Mouse (Mus musculus): Measurements from ENCODE around the gene Shh. TPM values are rescaled to one million over a fixed set of nuclear protein-coding genes. Genes with fewer than 3 reads are reported as not detected.

Shh gene
- polyA plus RNA-seq (2016; fragmentation: Nextera tagmentation; extraction: Ambion mirVana), result 7.2 and 7.3 TPM in 2 replicates

GRCm38 (mm10) chr5:28466760-28467306, at the start of gene Shh:
Shh (minus strand) TSS chr5:28467256.
- WGBS, result under 1% methylated on average over 31 of the region's 31 CpGs
- peak within 1 kb of the TSS; percentile 88 for H3K27ac ChIP-seq (replicated peaks)
- H3K4me1 ChIP-seq, result peaks cover 60% of the 10 kb centered on the region
- peaks cover 90% of the 10 kb centered on the region for H3K27me3 ChIP-seq (ENCODE audit: low read depth, poor library complexity, severe bottlenecking)
- H3K4me3 ChIP-seq, result peak within 1 kb of the TSS; percentile 74
- no peaks in the 10 kb centered on the region for H3K36me3 ChIP-seq
- H3K9me3 ChIP-seq (replicated peaks), result no peaks in the 10 kb centered on the region
- DNase-seq (ENCODE audit: low spot score), result peak; percentile 50

DNA sequence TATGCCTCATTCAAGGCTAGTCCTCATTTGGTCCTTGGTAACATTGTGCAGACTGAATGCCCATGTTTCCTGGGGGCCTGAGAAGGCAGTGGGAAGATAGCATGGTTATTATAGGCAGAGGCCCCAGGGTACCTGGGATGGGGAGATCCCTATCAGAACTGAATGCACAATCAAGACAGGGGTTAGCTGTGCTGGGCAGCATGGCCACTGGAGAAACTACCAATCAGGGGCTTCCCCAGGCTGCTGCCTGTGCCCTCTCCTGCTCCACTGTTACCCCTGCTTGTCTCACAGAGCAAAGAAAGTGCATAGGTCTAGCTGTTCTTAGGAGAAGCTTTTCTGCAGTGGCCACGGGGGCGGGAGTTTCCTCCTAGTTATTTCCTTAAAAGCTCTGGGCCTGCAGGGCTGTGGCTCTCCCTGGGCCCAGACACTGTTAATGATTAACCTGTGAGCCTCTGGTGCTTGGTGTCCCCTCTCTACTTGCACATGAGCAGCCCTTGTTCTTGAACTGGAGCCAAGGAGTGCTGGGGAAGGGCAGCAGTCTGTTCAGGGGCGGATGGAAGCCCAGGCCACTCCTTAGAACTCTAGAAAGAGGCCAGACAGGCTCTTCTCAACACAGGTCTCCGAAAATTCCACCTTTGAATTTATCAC, 33.9 kb upstream of the Shh start:
- no peak for DNase-seq (ENCODE audit: low spot score)
- Histone ChIP-seq H3K27me3 (ENCODE audit: low read depth, poor library complexity, severe bottlenecking) (no peaks in the 10 kb centered on the region), H3K9me3 (replicated peaks) (no peaks in the 10 kb centered on the region), H3K4me1 (no peaks in the 10 kb centered on the region), H3K36me3 (no peaks in the 10 kb centered on the region), H3K27ac (replicated peaks) (no peak overlapping the region), H3K4me3 (no peak overlapping the region)
- WGBS, result 65% methylated on average over 4 of the region's 4 CpGs

- H3K36me3 ChIP-seq, result no peaks in the 10 kb centered on the region
- no peak overlapping the region for H3K27ac ChIP-seq (replicated peaks)
- H3K4me1 ChIP-seq, result no peaks in the 10 kb centered on the region
- no peaks in the 10 kb centered on the region for H3K9me3 ChIP-seq (replicated peaks)
- no peak overlapping the region for H3K4me3 ChIP-seq
- 95% methylated on average over 4 of the region's 4 CpGs for WGBS
- H3K27me3 ChIP-seq (ENCODE audit: low read depth, poor library complexity, severe bottlenecking), result no peaks in the 10 kb centered on the region
- DNase-seq (ENCODE audit: low spot score), result no peak
Measured at GRCm38 (mm10) chr5:28498846-28499245, 31.8 kb upstream of the Shh start.

- no peak for DNase-seq (ENCODE audit: low spot score)
- Histone ChIP-seq H3K27ac (replicated peaks) (no peak overlapping the region), H3K4me3 (no peak overlapping the region), H3K4me1 (no peaks in the 10 kb centered on the region), H3K27me3 (ENCODE audit: low read depth, poor library complexity, severe bottlenecking) (no peaks in the 10 kb centered on the region), H3K9me3 (replicated peaks) (no peaks in the 10 kb centered on the region), H3K36me3 (no peaks in the 10 kb centered on the region)
- 90% methylated on average over 3 of the region's 3 CpGs for WGBS
Measured at GRCm38 (mm10) chr5:28495712-28496650, 28.9 kb upstream of the Shh start.

GRCm38 (mm10) chr5:28493550-28493949, 26.5 kb upstream of the Shh start:
- no peaks in the 10 kb centered on the region for H3K36me3 ChIP-seq
- H3K27me3 ChIP-seq (ENCODE audit: low read depth, poor library complexity, severe bottlenecking), result no peaks in the 10 kb centered on the region
- no peak overlapping the region for H3K27ac ChIP-seq (replicated peaks)
- H3K4me1 ChIP-seq, result no peaks in the 10 kb centered on the region
- no peaks in the 10 kb centered on the region for H3K9me3 ChIP-seq (replicated peaks)
- DNase-seq (ENCODE audit: low spot score), result no peak
- WGBS, result 74% methylated on average over 3 of the region's 3 CpGs
- no peak overlapping the region for H3K4me3 ChIP-seq

DNA sequence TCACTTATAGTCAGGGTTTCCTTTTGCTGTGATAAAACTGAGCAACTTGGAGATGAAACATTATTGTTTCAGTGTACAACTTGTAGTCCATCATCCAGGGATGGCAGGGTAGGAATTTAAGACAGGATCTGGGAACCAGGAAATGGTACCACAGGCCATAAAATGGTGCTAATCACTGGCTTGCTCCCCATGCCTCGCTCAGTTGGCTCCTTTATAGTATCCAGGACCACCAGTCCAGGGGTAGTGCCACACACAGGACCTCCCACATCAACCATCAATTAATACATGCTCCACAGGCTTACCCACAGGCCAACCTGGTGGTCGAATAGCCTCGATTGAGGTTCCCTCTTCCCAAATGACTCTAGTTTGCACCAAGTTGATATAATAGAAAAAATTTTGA, 15.9 kb upstream of the Shh start:
- no peaks in the 10 kb centered on the region for H3K9me3 ChIP-seq (replicated peaks)
- no peaks in the 10 kb centered on the region for H3K27me3 ChIP-seq (ENCODE audit: low read depth, poor library complexity, severe bottlenecking)
- H3K4me1 ChIP-seq, result no peaks in the 10 kb centered on the region
- H3K4me3 ChIP-seq, result no peak overlapping the region
- no peak for DNase-seq (ENCODE audit: low spot score)
- no peak overlapping the region for H3K27ac ChIP-seq (replicated peaks)
- WGBS, result 82% methylated on average over 3 of the region's 3 CpGs
- H3K36me3 ChIP-seq, result no peaks in the 10 kb centered on the region

DNA sequence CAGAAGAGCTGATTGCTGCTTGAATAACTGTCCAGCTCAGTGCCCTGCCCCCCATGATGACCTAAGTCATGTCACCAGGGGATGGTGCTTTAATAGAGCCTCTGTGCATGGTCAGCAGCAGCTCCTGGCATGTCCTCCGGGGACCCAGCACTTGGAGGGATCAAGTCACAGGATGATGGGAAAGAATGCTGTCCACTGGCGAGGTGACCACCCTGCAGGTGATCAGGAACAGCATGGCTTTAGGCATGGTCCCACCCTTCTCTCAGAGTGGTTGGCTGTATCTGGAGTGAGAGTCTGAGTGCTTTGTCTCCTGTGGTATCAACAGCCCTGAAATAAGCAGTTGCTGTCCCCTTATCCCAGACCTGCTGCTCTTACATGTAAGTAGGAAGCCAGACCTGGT, 14.7 kb upstream of the Shh start:
- H3K27me3 ChIP-seq (ENCODE audit: low read depth, poor library complexity, severe bottlenecking), result no peaks in the 10 kb centered on the region
- WGBS, result 70% methylated on average over 2 of the region's 2 CpGs
- DNase-seq (ENCODE audit: low spot score), result no peak
- H3K9me3 ChIP-seq (replicated peaks), result no peaks in the 10 kb centered on the region
- no peaks in the 10 kb centered on the region for H3K36me3 ChIP-seq
- no peak overlapping the region for H3K27ac ChIP-seq (replicated peaks)
- no peak overlapping the region for H3K4me3 ChIP-seq
- H3K4me1 ChIP-seq, result no peaks in the 10 kb centered on the region

DNA sequence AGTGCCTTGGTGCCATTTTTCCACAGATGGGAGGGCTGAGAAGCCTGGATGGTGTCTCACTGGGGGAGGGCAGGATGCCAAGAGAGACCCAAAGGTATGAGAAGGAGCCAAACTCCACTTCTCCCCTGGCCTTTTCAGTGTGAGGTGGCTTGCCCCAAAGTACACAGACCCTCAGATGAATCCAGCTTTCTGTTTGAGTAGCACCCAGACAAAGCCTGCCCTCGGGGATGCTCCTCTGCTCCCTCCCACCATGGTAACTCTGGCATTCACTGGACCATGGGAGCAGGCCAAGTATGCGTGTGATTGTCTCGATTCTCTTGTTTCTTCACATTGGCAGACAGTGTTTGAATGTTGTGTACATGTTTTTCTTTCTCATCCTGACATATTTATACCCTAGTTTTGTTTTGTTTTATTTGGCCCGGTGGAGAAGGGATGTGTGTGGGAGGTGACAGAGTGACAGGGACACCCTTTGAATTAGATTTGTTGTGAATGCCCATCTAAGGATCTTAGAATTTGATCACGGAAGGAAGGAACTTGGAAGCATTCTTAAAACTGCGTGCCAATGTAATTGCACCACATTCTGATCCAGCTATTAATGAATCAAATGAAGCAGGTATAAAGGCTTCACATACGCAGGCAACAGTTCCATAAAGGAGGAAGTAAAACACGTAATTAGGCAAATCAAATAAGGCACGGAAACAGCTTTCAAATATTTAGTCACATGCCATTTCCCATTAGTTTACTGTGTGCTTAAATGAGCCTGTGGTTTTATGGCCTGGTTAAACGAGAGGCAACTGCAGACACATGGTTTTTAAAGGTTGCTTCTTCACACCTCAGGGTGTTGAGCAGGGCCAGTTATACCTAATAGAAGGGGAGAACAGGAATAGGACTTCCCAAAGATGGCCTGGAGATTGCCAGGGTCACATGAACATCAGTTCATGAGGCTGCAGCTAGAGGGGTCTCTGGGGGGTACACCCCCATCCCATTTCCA, 9.6 kb upstream of the Shh start:
- H3K27me3 ChIP-seq (ENCODE audit: low read depth, poor library complexity, severe bottlenecking), result peaks cover 7% of the 10 kb centered on the region; the same call in 1 of the 2 replicates
- no peaks in the 10 kb centered on the region for H3K9me3 ChIP-seq (replicated peaks)
- no peak overlapping the region for H3K27ac ChIP-seq (replicated peaks)
- DNase-seq (ENCODE audit: low spot score), result no peak
- H3K36me3 ChIP-seq, result no peaks in the 10 kb centered on the region
- 82% methylated on average over 10 of the region's 10 CpGs for WGBS
- 0 out of 2 replicates have a peak, but pooled peaks cover 2% of the 10 kb centered on the region for H3K4me1 ChIP-seq
- no peak overlapping the region for H3K4me3 ChIP-seq

DNA sequence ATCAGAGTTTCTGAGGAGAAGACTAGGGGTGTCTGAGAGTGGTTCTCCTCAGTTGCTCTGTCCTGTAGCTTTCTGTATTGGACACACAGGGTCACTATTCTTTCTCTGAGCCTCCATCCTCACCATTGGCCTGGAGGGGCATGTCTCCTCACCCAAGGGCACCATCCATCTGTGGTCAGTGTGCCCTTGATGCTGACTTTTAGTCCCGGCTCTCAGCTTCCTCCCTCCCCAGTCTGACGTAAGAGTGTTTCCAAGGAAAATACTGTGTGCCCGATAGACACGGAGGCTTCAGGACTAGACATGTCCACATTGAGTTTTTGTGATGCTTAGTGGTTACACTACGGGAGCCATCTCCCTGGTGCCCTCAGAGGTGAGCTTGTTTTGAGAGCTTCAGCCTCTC, 6.5 kb upstream of the Shh start:
- no peak for DNase-seq (ENCODE audit: low spot score)
- Histone ChIP-seq H3K27me3 (ENCODE audit: low read depth, poor library complexity, severe bottlenecking) (peaks cover 29% of the 10 kb centered on the region), H3K9me3 (replicated peaks) (no peaks in the 10 kb centered on the region), H3K4me3 (no peak overlapping the region), H3K4me1 (peaks cover 10% of the 10 kb centered on the region; the same call in 1 of the 2 replicates), H3K27ac (replicated peaks) (no peak overlapping the region), H3K36me3 (no peaks in the 10 kb centered on the region)
- WGBS, result 91% methylated on average over 5 of the region's 5 CpGs

DNA sequence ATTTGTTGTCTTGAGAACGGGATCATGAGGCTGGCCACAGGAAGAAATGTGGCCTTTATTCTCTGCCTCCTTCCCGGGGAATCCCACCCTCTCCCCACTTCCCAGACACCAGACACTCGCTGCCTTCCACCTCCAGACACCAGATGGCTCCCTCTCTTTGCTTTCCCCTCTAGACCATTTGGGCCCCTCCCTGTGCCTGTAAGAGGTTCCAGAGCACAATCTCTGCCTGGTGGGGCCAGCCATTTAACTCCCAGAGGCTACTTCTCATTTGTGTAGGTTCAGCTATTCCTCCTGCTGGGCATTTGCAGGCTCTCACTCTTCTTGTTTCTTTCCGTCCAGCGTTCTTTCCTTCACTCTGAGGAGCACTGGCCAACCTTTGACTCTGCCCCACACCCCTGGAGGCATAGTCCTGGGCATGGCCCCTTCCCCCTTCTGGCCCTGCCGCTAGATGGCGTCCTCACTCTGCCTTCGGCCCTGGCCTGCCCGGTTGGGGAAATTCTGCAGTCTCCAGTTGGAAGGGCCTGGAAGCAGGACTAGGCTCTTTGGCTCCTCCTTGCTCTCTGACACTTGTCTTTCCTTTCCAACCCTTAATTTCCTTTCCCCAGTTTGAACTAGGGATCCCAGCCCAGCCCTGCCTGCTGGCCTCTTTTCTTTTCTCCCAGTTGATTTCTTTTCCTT, 2.6 kb upstream of the Shh start:
- Histone ChIP-seq H3K27ac (replicated peaks) (peak overlapping the region; percentile 42; the same call in 1 of the 2 replicates), H3K4me3 (no peak overlapping the region), H3K4me1 (peaks cover 32% of the 10 kb centered on the region), H3K27me3 (ENCODE audit: low read depth, poor library complexity, severe bottlenecking) (peaks cover 68% of the 10 kb centered on the region), H3K36me3 (no peaks in the 10 kb centered on the region), H3K9me3 (replicated peaks) (no peaks in the 10 kb centered on the region)
- DNase-seq (ENCODE audit: low spot score), result peak; percentile 74
- WGBS, result 6% methylated on average over 9 of the region's 9 CpGs

DNA sequence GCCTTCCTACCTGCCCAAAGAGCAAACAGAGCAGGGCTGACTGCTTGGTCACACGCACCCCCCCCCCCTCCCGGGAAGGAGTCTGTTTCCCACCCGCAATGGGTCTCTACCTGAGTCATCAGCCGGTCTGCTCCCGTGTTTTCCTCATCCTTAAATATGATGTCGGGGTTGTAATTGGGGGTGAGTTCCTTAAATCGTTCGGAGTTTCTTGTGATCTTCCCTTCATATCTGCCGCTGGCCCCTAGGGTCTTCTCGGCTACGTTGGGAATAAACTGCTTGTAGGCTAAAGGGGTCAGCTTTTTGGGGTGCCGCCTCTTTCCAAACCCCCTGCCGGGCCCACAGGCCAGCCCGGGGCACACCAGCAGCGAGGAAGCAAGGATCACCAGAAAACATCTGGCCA, 705 bp downstream of the Shh start:
- WGBS, result 1% methylated on average over 15 of the region's 15 CpGs
- peak overlapping the region; percentile 88 for H3K27ac ChIP-seq (replicated peaks)

More for the DNA sequence above, 705 bp downstream of the Shh start:
- Histone ChIP-seq H3K4me1 (peaks cover 65% of the 10 kb centered on the region), H3K36me3 (no peaks in the 10 kb centered on the region), H3K9me3 (replicated peaks) (no peaks in the 10 kb centered on the region), H3K4me3 (peak overlapping the region; percentile 74), H3K27me3 (ENCODE audit: low read depth, poor library complexity, severe bottlenecking) (peaks cover 94% of the 10 kb centered on the region)
- DNase-seq (ENCODE audit: low spot score), result no peak

All from midbrain, embryonic 10.5 days (tissue).